Mouse (Mus musculus) forelimb bud, embryonic 11.5 days (tissue): ENCODE data around the gene Hpcal1.

Experiments used
- DNase-seq: peaks from one replicate; pipeline ENCODE4 v3.0.0-alpha.2; 2012; ENCODE audit warnings: low read depth, low spot score

The Hpcal1 gene

GRCm38 (mm10) chr12:17686116-17686515, 4.5 kb upstream of the Hpcal1 start:
- no peak for DNase-seq

- no peak for DNase-seq
Measured at GRCm38 (mm10) chr12:17688913-17689312, 1.7 kb upstream of the Hpcal1 start.

- DNase-seq = no peak
Measured at GRCm38 (mm10) chr12:17689931-17690563, 609 bp upstream of the Hpcal1 start.

GRCm38 (mm10) chr12:17691320-17691876, 742 bp downstream of the Hpcal1 start:
- DNase-seq = no peak

- DNase-seq = no peak
Measured at GRCm38 (mm10) chr12:17691891-17692321, 1.2 kb downstream of the Hpcal1 start.

- DNase-seq = no peak
Measured at GRCm38 (mm10) chr12:17692356-17692755, 1.7 kb downstream of the Hpcal1 start.

- DNase-seq = no peak
Measured at GRCm38 (mm10) chr12:17692953-17693352, 2.3 kb downstream of the Hpcal1 start.

GRCm38 (mm10) chr12:17694589-17695115, 4.0 kb downstream of the Hpcal1 start:
- DNase-seq = no peak

GRCm38 (mm10) chr12:17696395-17696794, 5.7 kb downstream of the Hpcal1 start:
- DNase-seq = no peak

- no peak for DNase-seq
Measured at GRCm38 (mm10) chr12:17698934-17699333, 8.3 kb downstream of the Hpcal1 start.

- DNase-seq = no peak
Measured at GRCm38 (mm10) chr12:17699480-17699879, 8.8 kb downstream of the Hpcal1 start.

GRCm38 (mm10) chr12:17701131-17701720, 10.6 kb downstream of the Hpcal1 start:
- DNase-seq = no peak

GRCm38 (mm10) chr12:17701795-17702194, 11.1 kb downstream of the Hpcal1 start:
- DNase-seq = no peak

- DNase-seq = no peak
Measured at GRCm38 (mm10) chr12:17702257-17702943, 11.7 kb downstream of the Hpcal1 start.

GRCm38 (mm10) chr12:17702944-17703335, 12.3 kb downstream of the Hpcal1 start:
- no peak for DNase-seq

GRCm38 (mm10) chr12:17703866-17704265, 13.2 kb downstream of the Hpcal1 start:
- DNase-seq = no peak

- DNase-seq = no peak
Measured at GRCm38 (mm10) chr12:17707472-17707871, 16.8 kb downstream of the Hpcal1 start.

- peak; percentile 48 for DNase-seq
Measured at GRCm38 (mm10) chr12:17709451-17709850, 18.8 kb downstream of the Hpcal1 start.

- DNase-seq = peak; percentile 85
Measured at GRCm38 (mm10) chr12:17709926-17710746, 19.5 kb downstream of the Hpcal1 start.

GRCm38 (mm10) chr12:17710747-17711092, 20.1 kb downstream of the Hpcal1 start:
- no peak for DNase-seq

GRCm38 (mm10) chr12:17711731-17712388, 21.2 kb downstream of the Hpcal1 start:
- no peak for DNase-seq
